Mouse (Mus musculus): ENCODE results near the gene Rnf183. TPM values are rescaled to one million over a fixed set of nuclear protein-coding genes. Genes with fewer than 3 reads are reported as not detected.

The Rnf183 gene
- total RNA-seq, 2 experiments from 2014 or later, result not detected

- DNase-seq, result no peak
- no peak for TF ChIP-seq CTCF (IDR thresholded peaks at IDR 0.05)
- intact Hi-C loops (cut with DNase I), result no loop called here
- Histone ChIP-seq H3K27ac (no peak overlapping the region), H3K4me3 (no peak overlapping the region)
Observed at GRCm38 (mm10) chr4:62391892-62392291, 43.2 kb downstream of the Rnf183 start.

DNA sequence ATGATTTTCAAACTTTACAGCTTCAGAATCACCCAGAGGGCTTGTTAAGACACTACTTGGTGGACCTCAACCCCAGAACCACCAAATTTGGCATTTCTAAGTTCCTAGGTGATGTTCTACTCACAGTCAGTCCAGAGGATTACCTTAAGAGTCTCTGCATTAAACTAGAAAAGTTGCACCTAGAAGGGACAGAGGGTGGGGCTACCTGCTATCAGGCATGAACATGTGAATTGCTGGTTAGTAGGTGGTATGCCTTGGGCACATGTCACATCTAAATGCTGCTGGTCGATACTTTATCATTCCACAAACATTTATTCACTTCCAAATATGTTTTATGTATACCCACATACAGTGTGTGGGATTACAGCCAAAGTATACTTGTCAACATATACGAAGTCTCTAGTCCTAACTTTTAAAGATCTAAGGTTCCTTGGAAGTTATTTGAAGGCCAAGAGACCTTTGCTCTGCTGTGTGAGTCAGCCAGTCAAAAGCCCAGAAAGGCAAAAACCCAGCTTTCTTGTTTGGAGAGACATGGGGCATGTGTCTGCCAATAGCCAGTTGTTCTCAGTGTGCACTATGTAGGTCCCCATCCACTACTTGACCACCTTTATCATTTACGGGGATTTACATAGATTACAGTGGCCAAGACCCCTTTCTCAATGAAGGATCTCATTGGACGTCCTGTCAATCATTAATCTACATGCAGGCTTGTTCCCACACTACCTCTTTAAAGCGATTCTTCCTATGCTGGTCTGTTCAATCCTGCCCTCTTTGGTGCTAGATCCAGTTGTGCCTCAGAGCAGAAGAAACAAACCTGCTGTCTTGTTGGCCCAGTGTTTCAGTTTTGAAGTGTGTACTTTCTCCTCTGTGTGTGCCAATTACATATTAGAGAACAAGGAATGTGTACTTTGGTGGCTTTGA lies 45.2 kb downstream of the Rnf183 start:
- no peak for DNase-seq
- Histone ChIP-seq H3K27ac (no peak overlapping the region), H3K4me3 (no peak overlapping the region)
- no peak for TF ChIP-seq CTCF (IDR thresholded peaks at IDR 0.05)
- intact Hi-C loops (cut with DNase I), result no loop called here

GRCm38 (mm10) chr4:62385439-62385838 lies 49.6 kb downstream of the Rnf183 start:
- DNase-seq, result no peak
- Histone ChIP-seq H3K4me3 (no peak overlapping the region), H3K27ac (no peak overlapping the region)
- TF ChIP-seq CTCF (IDR thresholded peaks at IDR 0.05), result no peak
- intact Hi-C loops (cut with DNase I), result no loop called here

DNA sequence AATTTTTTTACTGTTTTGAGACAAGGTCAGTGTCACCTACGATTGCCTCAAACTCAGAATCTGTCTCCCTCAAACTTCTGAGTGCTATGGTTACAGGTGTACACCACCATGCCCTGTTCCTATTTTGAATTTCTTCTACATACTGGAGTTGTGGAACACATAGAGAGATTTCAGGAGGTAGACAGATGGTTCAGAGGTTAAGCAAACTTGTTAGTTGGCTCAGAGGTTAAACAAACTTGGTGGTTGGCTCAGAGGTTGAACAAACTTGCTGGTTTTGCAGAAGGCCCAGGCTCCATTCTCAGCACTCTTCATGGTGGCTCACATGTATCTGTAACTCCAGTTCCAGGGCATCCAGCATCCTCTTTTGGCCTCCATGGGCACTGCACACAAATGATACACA lies 50.9 kb downstream of the Rnf183 start:
- no peak for DNase-seq
- intact Hi-C loops (cut with DNase I), result no loop called here
- Histone ChIP-seq H3K4me3 (no peak overlapping the region), H3K27ac (no peak overlapping the region)
- TF ChIP-seq CTCF (IDR thresholded peaks at IDR 0.05), result no peak

DNA sequence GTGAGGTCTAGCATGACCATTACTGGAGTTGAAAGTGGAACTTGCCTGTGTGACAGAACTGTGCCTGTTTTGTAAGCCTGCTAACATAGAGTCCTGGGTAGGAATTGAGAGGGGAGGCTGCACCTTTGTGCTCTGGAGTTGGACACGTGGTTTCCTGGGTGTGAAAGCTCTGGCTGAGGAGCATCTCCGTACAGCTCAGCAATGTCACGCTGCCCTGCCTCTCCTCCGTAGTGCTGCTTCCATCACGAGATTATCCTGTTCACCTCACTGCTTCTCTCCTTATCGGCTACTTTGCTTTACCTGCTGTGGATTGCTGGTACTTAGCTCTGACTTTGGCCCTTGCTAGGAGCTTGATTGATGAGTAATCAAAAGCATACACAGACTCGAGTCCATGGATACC lies 51.3 kb downstream of the Rnf183 start:
- no peak for DNase-seq
- intact Hi-C loops (cut with DNase I), result no loop called here
- Histone ChIP-seq H3K27ac (no peak overlapping the region), H3K4me3 (no peak overlapping the region)
- no peak for TF ChIP-seq CTCF (IDR thresholded peaks at IDR 0.05)

DNA sequence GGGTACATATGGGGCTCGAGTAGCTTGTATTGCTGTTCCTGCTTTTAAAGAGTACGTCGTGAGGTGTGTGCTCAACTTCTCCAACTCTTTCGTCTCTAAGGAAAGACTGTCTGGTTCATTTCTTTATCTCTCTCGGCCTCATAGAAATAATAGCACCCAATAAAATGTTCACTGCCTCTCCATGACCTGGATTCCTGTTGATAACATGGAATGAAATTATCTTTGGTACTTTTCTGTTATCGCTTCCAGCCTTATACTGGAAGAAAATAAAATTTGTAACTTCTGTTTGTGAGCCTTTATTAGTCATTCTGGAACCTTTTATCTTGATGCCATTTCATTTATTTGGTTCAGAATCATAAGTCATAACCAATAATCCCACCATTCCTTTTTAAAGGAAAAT lies 51.8 kb downstream of the Rnf183 start:
- Histone ChIP-seq H3K4me3 (no peak overlapping the region), H3K27ac (no peak overlapping the region)
- intact Hi-C loops (cut with DNase I), result no loop called here
- DNase-seq, result no peak
- TF ChIP-seq CTCF (IDR thresholded peaks at IDR 0.05), result no peak

DNA sequence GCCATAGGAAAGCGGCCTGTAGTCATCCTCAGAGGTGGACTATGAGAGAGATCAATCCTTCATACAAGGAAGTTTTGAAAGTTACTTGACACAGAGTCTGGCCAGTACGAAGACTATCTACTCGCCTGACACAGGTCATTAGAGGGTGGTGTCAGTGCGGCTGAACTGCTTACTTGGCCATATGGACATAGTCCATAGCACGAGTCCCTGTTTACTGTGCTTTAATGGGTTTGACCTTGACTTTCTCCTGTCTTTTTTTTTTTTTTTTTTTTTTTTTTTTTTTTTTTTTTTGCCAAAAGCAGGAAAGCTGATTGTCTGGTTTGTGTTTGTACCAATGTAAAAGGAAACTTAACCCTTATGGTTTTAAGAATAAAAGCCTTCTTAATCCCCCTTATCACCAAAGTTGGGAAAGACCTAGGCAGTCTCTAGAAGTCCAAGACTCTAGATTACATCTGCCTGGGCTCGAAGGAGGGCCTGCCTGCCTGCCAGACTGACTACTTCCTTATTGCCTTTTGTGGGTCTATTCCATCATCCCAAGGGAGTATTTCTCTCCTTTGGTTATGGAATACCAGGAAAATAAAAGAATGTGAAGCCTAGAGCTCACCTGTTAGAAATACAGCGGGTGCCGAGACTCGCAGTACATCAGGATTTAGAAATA lies 55.2 kb downstream of the Rnf183 start:
- no peak overlapping the region for H3K4me3 ChIP-seq
- TF ChIP-seq CTCF (IDR thresholded peaks at IDR 0.05), result no peak
- no peak overlapping the region for H3K27ac ChIP-seq
- no peak for DNase-seq
- intact Hi-C loops (cut with DNase I), result no loop called here

Other genes with a start within 250 kb of the Rnf183 start
- gene Zfp37, start 204.2 kb downstream of the Rnf183 start, total RNA-seq (2021), result 1 to 10 TPM; 1.2 to 1.3 TPM
- 1 to 10 TPM; 5.8 to 8.9 TPM for gene Slc31a2, start 172.7 kb downstream of the Rnf183 start, total RNA-seq (2021)
- gene Fkbp15, start 74.7 kb downstream of the Rnf183 start, total RNA-seq (2021), result 10 to 100 TPM; 12.6 TPM
- gene Slc31a1, start 74.5 kb downstream of the Rnf183 start, total RNA-seq (2021), result 10 to 100 TPM in 1 of 2 experiments, 1 to 10 TPM in 1; 9.7 to 12.0 TPM
- 10 to 100 TPM; 46.8 to 50.0 TPM for gene Cdc26, start 26.6 kb downstream of the Rnf183 start, total RNA-seq (2021)
- gene Prpf4, start 26.5 kb downstream of the Rnf183 start, total RNA-seq (2021), result 10 to 100 TPM; 15.8 to 17.5 TPM
- under 1 TPM; 0.26 to 0.28 TPM for gene Wdr31, start 35.6 kb upstream of the Rnf183 start, total RNA-seq (2021)
- gene Bspry, start 44.8 kb upstream of the Rnf183 start, total RNA-seq (2021), result not detected
- 1 to 10 TPM; 1.3 to 1.6 TPM for gene Hdhd3, start 68.2 kb upstream of the Rnf183 start, total RNA-seq (2021)
- gene Alad, start 84.7 kb upstream of the Rnf183 start, total RNA-seq (2021), result 10 to 100 TPM; 21.7 to 32.8 TPM
- 10 to 100 TPM; 15.5 to 18.5 TPM for gene Pole3, start 89.8 kb upstream of the Rnf183 start, total RNA-seq (2021)
- under 1 TPM in 1 of 2 experiments, not detected in 1; 0.17 TPM for gene 4933430I17Rik, start 90.1 kb upstream of the Rnf183 start, total RNA-seq (2021)
- 10 to 100 TPM in 1 of 2 experiments, 1 to 10 TPM in 1; 8.6 to 10.3 TPM for gene Rgs3, start 124.6 kb upstream of the Rnf183 start, total RNA-seq (2021)